Comparison of ENCODE assay signal across 8 mouse cellular contexts in genomic region chr16:18345243-18345642, GRCm38 (mm10). TPM values are rescaled to one million over a fixed set of nuclear protein-coding genes. Genes with fewer than 3 reads are reported as not detected.
A peak's percentile ranks its signal among the peaks of the same experiment; 100 is the strongest.
DNase-seq lines count a peak whose midpoint lies in the region; ATAC-seq and TF ChIP-seq lines count a peak whose summit lies in the region.

No protein-coding gene starts in this region.

- H3K4me2 ChIP-seq in intestine, embryonic 14.5 days (ENCODE audit: low read length) = no peak overlapping the region

- H3K36me3 ChIP-seq in intestine, embryonic 14.5 days (ENCODE audit: control insufficient read depth, insufficient read depth, low read length) = no peaks in the 10 kb centered on the region
- H3K36me3 ChIP-seq in midbrain, embryonic 10.5 days = no peaks in the 10 kb centered on the region

- no peak overlapping the region for H3K9ac ChIP-seq in intestine, embryonic 14.5 days (ENCODE audit: low read length)

- H3K4me3 ChIP-seq in gastrocnemius, adult 2 months = no peak overlapping the region
- H3K4me3 ChIP-seq in intestine, embryonic 14.5 days (ENCODE audit: low read depth, low read length) = no peak overlapping the region
- no peak overlapping the region for H3K4me3 ChIP-seq in midbrain, embryonic 10.5 days

- peaks cover 18% of the 10 kb centered on the region for H3K4me1 ChIP-seq in intestine, embryonic 14.5 days (replicated peaks; ENCODE audit: control insufficient read depth, insufficient read depth, low read length)
- H3K4me1 ChIP-seq in midbrain, embryonic 10.5 days = peaks cover 70% of the 10 kb centered on the region

- H3K9me3 ChIP-seq in intestine, embryonic 14.5 days (ENCODE audit: control insufficient read depth, low read length) = no peaks in the 10 kb centered on the region
- H3K9me3 ChIP-seq in midbrain, embryonic 10.5 days (replicated peaks) = no peaks in the 10 kb centered on the region

- peaks cover 13% of the 10 kb centered on the region for H3K27me3 ChIP-seq in intestine, embryonic 14.5 days (replicated peaks; ENCODE audit: control insufficient read depth, insufficient read depth, low read length)
- H3K27me3 ChIP-seq in midbrain, embryonic 10.5 days (ENCODE audit: low read depth, poor library complexity, severe bottlenecking) = peaks cover 42% of the 10 kb centered on the region

- peak; percentile 88 for TF ChIP-seq CTCF in gastrocnemius, adult 2 months (IDR thresholded peaks at IDR 0.05)

- intact Hi-C loops in gastrocnemius, adult 2 months (cut with DNase I) = no loop called here

- peak overlapping the region; percentile 64; the same call in 1 of the 2 replicates for H3K27ac ChIP-seq in gastrocnemius, adult 2 months
- H3K27ac ChIP-seq in intestine, embryonic 14.5 days (ENCODE audit: low read depth) = no peak overlapping the region
- H3K27ac ChIP-seq in midbrain, embryonic 10.5 days (replicated peaks) = no peak overlapping the region; the same call in 1 of the 2 replicates

- peak; percentile 56 for ATAC-seq in activated CD4-positive, CD25-positive, alpha-beta regulatory T cell, adult 4 months
- peak; percentile 9; the same call in 1 of the 2 replicates for ATAC-seq in intestine, embryonic 14.5 days (replicated peaks; ENCODE audit: low FRiP score, low TSS enrichment, low read depth)

- 3% methylated on average over 3 of the region's 3 CpGs for WGBS in intestine, embryonic 14.5 days
- 7% methylated on average over 3 of the region's 3 CpGs for WGBS in midbrain, embryonic 10.5 days

- peak; percentile 92 to 95 for DNase-seq in cerebellum, postnatal 25 days
- peak; percentile 91 for DNase-seq in gastrocnemius, adult 2 months
- peak; percentile 90 for DNase-seq in intestine, embryonic 14.5 days (ENCODE audit: low spot score)
- DNase-seq in left cerebral cortex, adult 9 months (ENCODE audit: low spot score in 2 of 2) = peak; percentile 75 to 93
- DNase-seq in midbrain, embryonic 10.5 days (ENCODE audit: low spot score) = peak; percentile 88
- peak; percentile 79 for DNase-seq in right cerebral cortex, postnatal 4 days
- DNase-seq in yolk sac, embryonic 10.5 days (ENCODE audit: low spot score) = peak; percentile 80

RNA-seq across cellular contexts. Expression of gene Tango2, which starts 2.7 kb away (rescaled TPM):
- 10 to 100 TPM; 55.4 to 58.0 TPM for polyA plus RNA-seq in activated CD4-positive, CD25-positive, alpha-beta regulatory T cell, adult 4 months (2017; shearing (Covaris generic))
- total RNA-seq in gastrocnemius, adult 2 months (2021) = 10 to 100 TPM; 41.8 to 59.7 TPM
- polyA plus RNA-seq in intestine, embryonic 14.5 days (2014; fragmentation: Nextera tagmentation; extraction: Ambion mirVana) = 34.8 and 34.9 TPM in 2 replicates
- polyA plus RNA-seq in midbrain, embryonic 10.5 days (2016; fragmentation: Nextera tagmentation; extraction: Ambion mirVana) = 40.1 and 45.2 TPM in 2 replicates

RNA-seq across cellular contexts. Expression of gene Arvcf, which starts 2.7 kb away (rescaled TPM):
- polyA plus RNA-seq in activated CD4-positive, CD25-positive, alpha-beta regulatory T cell, adult 4 months (2017; shearing (Covaris generic)) = under 1 TPM; 0.51 to 0.93 TPM
- 1 to 10 TPM; 7.0 to 8.9 TPM for total RNA-seq in gastrocnemius, adult 2 months (2021)
- 31.7 and 33.0 TPM in 2 replicates for polyA plus RNA-seq in intestine, embryonic 14.5 days (2014; fragmentation: Nextera tagmentation; extraction: Ambion mirVana)
- polyA plus RNA-seq in midbrain, embryonic 10.5 days (2016; fragmentation: Nextera tagmentation; extraction: Ambion mirVana) = 110 and 133 TPM in 2 replicates

RNA-seq across cellular contexts. Expression of gene Dgcr8, which starts 56.2 kb away (rescaled TPM):
- polyA plus RNA-seq in activated CD4-positive, CD25-positive, alpha-beta regulatory T cell, adult 4 months (2017; shearing (Covaris generic)) = 10 to 100 TPM; 22.0 to 24.5 TPM
- total RNA-seq in gastrocnemius, adult 2 months (2021) = 10 to 100 TPM; 12.1 to 13.0 TPM
- polyA plus RNA-seq in intestine, embryonic 14.5 days (2014; fragmentation: Nextera tagmentation; extraction: Ambion mirVana) = 37.5 and 39.4 TPM in 2 replicates
- 46.1 and 47.6 TPM in 2 replicates for polyA plus RNA-seq in midbrain, embryonic 10.5 days (2016; fragmentation: Nextera tagmentation; extraction: Ambion mirVana)

Comparison
In these comparisons a context has a peak if more than half of its experiments do, and no peak if none do; other contexts are left out.
1. RNA of gene Arvcf, which starts 2.7 kb away (polyA plus RNA-seq): 110 to 133 TPM in midbrain, embryonic 10.5 days and 31.7 to 33.0 TPM in intestine, embryonic 14.5 days; 0.51 to 0.93 TPM in activated CD4-positive, CD25-positive, alpha-beta regulatory T cell, adult 4 months; every median in the first group is over 10 times any median in the second.
2. Peak in every context shown above with its lines, with median percentiles within 50 percentile points of each other: DNase-seq.